Mouse (Mus musculus): Measurements from ENCODE around the gene Tsnax. TPM values are rescaled to one million over a fixed set of nuclear protein-coding genes. Genes with fewer than 3 reads are reported as not detected.

Gene Tsnax
- polyA plus RNA-seq (2015; fragmentation: Nextera tagmentation; extraction: Ambion mirVana): 156 and 165 TPM in 2 replicates

DNA sequence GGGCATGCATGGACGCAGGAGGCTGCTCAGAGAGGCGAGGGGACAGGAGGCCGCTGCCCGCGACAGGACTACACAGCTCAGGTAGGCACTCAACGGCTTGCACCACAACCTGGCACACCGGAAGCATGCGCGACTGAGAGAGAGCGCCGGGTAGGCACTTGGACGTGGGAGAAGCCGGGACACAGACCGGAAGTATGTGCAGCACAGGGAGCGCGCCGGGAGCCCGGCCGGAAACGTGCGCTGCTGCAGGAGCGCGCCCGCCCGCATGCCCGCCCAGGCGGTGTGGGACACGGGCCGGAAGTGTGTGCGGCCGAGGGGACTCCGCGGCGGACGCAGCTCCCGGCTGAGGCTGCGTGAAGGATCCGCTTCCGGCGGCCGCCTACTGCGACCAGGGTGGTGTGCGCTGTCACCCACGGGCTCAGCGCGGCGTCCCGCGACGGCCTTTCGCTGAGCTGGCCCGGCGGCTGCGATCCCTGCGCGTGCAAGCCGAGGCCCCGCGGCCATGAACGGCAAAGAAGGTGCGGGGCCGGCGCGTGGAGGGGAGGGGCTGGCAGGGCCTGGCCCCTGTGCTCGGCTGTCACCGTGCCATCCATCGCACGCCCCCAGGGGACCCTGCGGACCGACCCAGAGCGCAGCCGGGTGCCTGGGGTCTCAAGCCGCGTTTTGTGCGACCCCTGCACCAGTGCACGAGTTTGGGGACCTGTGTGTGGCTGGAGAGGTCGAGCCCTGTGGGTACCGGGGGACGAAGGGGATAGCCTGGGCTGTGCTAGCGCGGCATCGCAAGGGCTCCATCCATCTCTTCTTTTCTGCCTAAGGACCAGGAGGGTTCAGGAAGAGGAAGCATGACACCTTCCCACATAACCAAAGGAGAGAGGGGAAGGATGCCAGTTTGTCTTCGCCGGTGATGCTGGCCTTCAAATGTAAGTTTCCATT lies at the start of gene Tsnax:
Tsnax (plus strand) TSS at position 303 of the 933 bp plus-strand sequence.

DNA sequence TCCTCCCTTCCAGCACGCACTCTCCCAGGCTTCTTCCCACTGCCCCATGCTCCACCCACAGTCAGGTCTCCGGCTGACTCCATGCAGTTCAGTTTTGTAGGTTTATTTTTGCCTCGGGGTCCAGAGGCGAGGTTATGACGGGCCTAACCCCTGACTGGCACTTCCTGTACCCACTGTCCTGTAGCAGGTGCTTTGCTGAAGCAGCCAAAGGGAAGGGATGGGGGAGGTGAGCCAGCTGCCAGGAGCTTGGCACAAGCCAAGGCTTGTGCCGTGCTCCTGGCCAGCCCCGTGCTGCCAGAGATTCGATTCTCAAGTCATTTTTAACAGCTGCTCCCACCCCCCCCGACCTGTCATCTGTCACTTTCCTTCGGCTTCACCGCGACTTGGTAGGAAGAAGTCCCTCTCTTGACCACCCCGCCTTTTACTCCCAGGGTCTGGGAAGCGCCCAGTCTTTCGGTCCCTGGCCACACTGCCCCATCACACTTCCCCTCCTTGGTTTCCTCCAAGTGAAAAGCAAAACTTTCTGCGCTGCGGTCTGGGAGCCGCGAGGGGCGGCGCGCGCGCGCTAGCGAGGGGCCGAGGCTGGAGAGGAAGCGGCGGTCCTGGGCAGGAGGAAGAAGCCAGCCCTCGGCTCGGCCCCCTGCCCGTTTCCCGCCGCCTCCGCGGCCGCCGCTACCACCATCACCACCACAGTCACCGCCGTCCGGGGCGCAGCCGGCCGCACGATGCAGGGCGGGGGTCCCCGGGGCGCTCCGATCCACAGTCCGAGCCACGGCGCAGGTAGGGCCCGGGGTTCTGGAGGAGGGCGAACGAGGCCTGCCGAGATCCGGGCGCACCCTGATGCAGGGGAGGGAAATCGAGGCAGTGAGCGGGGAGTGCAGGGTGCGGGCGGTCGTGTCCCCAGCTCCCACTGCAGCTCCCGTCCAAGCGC lies 41.0 kb downstream of the Tsnax start, which contains the start of gene Disc1:
Disc1 (plus strand) TSS at position 691 of the 931 bp plus-strand sequence.

Small RNAs within 50 kb of the gene (microRNA-seq; reads per million reads assigned to microRNA genes)
- gene Gm22197: not detected

Other genes starting within 250 kb of the Tsnax start
- gene Trim67, start 219.9 kb upstream of the Tsnax start, polyA plus RNA-seq (2015; fragmentation: Nextera tagmentation; extraction: Ambion mirVana): 22.3 and 26.6 TPM in 2 replicates
- gene Gnpat, start 150.0 kb upstream of the Tsnax start, polyA plus RNA-seq (2015; fragmentation: Nextera tagmentation; extraction: Ambion mirVana): 50.7 and 59.1 TPM in 2 replicates
- gene 2810004N23Rik, start 149.9 kb upstream of the Tsnax start, polyA plus RNA-seq (2015; fragmentation: Nextera tagmentation; extraction: Ambion mirVana): 15.2 and 17.1 TPM in 2 replicates
- gene Exoc8, start 115.3 kb upstream of the Tsnax start, polyA plus RNA-seq (2015; fragmentation: Nextera tagmentation; extraction: Ambion mirVana): 10.5 and 10.9 TPM in 2 replicates
- 4.9 and 5.3 TPM in 2 replicates for gene Sprtn, start 115.1 kb upstream of the Tsnax start, polyA plus RNA-seq (2015; fragmentation: Nextera tagmentation; extraction: Ambion mirVana)
- gene Egln1, start 63.7 kb upstream of the Tsnax start, polyA plus RNA-seq (2015; fragmentation: Nextera tagmentation; extraction: Ambion mirVana): 16.3 and 16.6 TPM in 2 replicates
- gene Disc1, start 41.2 kb downstream of the Tsnax start, polyA plus RNA-seq (2015; fragmentation: Nextera tagmentation; extraction: Ambion mirVana): 2.2 and 2.6 TPM in 2 replicates

Data from neural tube, postnatal 0 days (tissue).